Mouse (Mus musculus): Measurements from ENCODE around the gene Zfp459. TPM values are rescaled to one million over a fixed set of nuclear protein-coding genes. Genes with fewer than 3 reads are reported as not detected.
"Not testable (repeated sequence)": the region's sequence is repeated elsewhere in the genome, so short reads cannot be mapped to it uniquely, and the experiment has no call there.

Gene Zfp459
- total RNA-seq (2015; ENCODE audit: low replicate concordance) = 0.42 TPM in 1 of 2 replicates, not detected in the other
- total RNA-seq (2017; ENCODE audit: low replicate concordance) = 1.7 TPM in 2 replicates

DNA sequence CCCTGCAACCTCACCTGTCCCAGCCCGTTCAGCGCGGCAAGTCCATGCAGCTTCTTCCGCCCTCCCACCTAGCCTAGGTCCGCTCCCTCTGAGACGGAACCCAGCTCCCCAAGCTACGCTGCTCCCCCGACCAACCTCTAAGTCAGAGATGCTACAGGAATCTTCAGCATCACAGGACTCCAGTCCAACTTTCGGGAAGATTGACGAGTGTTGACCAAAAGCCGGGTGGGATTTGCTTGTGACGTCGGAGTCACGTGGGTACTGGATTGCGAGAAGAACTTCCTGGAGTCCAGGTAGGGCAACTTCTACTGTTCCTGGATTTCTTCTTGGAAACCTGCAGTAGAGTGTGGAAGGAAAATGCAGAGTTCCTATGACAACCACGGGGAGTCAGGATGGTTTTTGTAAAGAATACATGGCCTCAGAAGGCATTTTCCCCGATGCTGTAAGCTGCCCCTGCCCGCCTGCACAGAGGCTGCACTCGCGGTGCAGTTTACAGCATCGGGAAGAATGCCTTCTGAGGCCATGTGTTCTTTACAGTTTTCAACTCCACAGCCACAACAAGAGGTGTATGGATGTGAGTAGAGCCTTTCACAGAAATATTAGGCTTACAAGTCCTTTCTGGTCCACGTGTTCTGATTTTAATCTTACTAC is at the start of gene Zfp459:
Zfp459 (minus strand) TSS at position 212 of the 651 bp plus-strand sequence.
- no peak for ATAC-seq (replicated peaks; ENCODE audit: low FRiP score, poor library complexity, severe bottlenecking)

DNA sequence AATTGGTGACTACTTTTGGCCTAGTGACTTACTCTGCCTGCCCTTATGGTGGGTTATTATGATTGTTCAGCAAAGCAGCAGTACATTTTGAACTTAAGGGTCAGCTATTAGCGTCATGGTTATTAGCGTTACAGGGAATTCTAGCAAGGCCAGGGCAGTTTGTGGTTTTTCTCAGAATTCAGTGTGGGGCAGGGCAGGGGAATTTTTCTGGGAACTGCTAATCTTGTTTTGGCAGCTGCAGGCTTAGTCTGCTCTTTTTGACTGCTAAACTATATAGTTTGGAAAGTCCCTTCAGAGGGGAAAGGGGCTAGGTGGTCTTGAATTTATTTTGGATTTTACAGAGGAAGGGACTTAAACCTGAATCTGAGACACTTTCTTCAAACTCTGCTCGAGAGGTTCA is 48.1 kb upstream of the Zfp459 start:
- no peak for ATAC-seq (replicated peaks; ENCODE audit: low FRiP score, poor library complexity, severe bottlenecking)

DNA sequence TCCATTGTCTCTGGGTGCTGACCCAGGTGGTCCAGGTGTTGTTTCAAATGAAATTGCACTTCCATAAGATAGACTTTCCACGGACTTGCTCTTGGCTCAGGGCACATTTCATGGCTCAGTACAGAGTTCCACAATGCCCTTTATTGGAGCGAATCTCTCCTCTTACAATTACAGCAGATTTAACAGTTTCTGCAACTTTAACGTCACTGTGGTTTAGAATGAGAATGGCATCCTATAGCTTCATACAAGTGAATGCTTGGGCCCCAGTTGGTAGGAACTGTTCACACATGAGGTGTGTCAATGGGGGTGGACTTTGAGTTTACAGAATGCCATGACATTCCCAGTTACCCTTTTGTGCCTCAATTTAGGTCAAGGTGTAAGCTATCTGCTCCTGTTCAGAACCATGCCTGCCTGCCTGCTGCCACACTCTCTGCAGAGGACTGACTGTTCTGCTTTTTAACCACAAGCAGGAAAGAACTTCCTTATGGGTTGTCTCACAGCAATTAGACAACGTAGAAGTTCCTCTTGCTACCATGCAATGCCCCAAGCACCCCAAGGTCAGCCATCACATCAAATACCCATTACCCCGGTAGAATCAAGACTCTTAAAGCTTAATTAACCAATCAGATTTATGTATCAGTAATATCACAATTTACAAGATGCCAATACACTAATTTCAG is 42.4 kb upstream of the Zfp459 start:
- ATAC-seq (replicated peaks; ENCODE audit: low FRiP score, poor library complexity, severe bottlenecking) = not testable (repeated sequence)

DNA sequence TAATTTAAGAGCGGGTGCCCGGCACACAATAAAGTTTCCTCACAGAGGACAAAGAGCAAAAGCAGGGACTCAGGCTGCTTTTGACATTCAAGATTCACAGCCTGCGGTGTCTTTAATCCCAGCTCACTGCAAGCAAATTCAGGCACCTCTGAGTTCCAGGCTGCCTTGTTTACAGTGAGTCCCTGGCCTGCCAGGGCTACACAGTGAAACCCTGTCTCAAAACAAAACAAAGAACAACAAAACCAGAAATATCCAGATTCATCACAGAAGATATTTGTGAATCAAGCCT is 30.7 kb upstream of the Zfp459 start:
- no peak for ATAC-seq (replicated peaks; ENCODE audit: low FRiP score, poor library complexity, severe bottlenecking)

DNA sequence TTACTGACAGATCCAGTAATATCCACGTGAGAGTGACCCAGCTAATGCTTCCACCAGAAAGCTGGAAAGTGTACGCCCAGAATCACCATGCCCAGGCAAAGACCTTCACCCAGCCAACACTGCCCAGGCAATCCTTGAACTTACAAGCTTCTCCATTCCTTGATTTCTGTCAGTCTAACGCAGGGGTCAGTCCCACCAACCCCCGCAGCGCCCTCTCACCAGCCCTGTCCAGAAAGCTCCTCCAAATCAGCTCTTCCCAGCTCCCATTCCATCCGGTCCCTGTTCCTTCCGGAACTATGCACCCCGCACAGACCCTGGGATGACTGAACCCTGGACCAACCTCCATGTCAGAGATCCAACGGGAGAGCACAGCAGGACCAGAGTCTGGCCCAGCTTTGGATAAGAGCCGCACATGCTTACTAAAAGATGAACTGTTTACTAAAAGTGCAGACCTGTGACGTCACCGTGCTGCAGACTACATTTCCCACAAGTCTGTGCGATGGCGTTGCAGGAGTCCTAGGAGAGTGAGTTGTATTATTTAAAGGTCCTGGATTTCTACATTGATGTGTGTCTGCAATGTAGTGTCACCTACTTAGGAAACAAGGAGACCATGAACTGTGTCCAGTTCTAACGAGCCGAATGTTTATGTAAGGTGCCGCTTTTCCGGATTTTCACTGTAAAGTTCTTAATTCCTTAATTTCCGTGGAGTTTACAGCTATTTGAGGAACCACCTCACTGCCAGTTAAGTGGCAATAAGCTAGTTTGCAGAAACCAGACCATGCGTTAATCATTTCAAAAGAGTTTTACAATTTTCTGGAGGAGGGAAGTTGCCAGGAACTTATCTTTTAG is 30.2 kb upstream of the Zfp459 start, which contains the start of gene Zfp874a:
Zfp874a (minus strand) TSS at position 453 of the 849 bp plus-strand sequence.
- ATAC-seq (replicated peaks; ENCODE audit: low FRiP score, poor library complexity, severe bottlenecking) = peak; percentile 99

DNA sequence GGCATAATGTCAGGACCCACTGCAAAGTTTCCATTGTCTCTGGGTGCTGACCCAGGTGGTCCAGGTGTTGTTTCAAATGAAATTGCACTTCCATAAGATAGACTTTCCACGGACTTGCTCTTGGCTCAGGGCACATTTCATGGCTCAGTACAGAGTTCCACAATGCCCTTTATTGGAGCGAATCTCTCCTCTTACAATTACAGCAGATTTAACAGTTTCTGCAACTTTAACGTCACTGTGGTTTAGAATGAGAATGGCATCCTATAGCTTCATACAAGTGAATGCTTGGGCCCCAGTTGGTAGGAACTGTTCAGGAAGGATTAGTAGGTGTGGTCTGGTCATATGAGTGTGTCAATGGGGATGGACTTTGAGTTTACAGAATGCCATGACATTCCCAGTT is 15.9 kb upstream of the Zfp459 start:
- not testable (repeated sequence) for ATAC-seq (replicated peaks; ENCODE audit: low FRiP score, poor library complexity, severe bottlenecking)

- no peak for ATAC-seq (replicated peaks; ENCODE audit: low FRiP score, poor library complexity, severe bottlenecking)
These were observed 6.9 kb upstream of the Zfp459 start for GRCm38 (mm10) chr13:67428116-67428515.

DNA sequence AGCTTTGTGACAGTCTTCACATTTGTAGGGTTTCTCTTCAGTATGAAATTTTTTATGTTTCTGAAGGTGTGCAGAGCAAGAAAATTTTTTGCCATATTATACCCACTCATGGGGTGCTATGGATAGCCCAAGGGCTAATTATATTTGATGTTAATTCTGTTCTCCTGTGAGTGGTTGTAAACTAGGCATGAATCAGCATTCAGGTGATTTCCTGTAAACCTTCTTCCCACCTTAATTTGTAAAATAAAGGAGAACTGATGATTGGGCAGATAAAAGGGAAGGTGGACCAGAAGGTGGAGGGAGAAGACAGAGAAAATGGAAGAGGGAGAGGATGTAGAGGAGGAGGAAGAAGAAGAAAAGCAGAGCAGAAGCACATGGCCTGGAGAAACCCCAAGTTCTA is 4.5 kb upstream of the Zfp459 start:
- ATAC-seq (replicated peaks; ENCODE audit: low FRiP score, poor library complexity, severe bottlenecking) = not testable (repeated sequence)

DNA sequence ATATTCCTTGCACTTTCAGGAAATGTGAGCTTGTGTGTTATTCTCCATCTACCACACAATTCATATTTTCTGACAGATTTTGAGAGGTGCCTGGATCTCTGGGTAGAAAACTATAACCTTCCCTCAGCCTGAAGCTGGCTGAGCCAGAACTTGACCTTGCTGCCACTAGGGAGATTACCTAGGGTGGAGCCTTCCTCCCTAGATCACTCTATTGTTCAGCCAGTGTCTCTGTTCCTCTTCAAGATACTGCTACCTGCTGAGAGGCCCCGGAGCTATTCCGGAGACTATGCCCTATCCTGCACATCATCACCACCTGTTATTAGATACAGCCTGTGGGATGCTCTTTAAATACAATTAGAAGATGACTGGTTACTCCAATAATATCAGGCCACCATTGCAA is 1.3 kb upstream of the Zfp459 start:
- not testable (repeated sequence) for ATAC-seq (replicated peaks; ENCODE audit: low FRiP score, poor library complexity, severe bottlenecking)

- 0 out of 2 replicates have a peak, but pooled peaks have one; percentile 34 for ATAC-seq (replicated peaks; ENCODE audit: low FRiP score, poor library complexity, severe bottlenecking)
These were observed 536 bp downstream of the Zfp459 start for GRCm38 (mm10) chr13:67420558-67421206.

DNA sequence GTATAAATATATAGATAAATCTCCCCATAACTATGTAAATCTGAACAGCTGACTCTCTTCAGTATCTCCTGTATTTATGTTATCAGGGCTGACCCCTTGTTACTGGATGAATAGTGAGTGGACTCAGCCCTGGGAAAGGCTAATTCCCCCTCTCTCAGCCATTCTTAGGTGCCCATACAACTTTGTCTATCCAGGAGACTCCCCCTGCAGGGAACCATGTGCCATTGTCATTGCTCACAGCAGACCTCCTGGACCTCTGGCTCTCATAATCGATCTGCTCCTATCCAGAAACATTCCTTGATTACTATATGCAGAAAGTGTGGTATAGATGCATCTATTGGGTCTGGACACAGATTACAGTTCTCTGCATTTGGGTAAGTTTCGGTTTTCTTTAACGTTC is 4.4 kb downstream of the Zfp459 start:
- no peak for ATAC-seq (replicated peaks; ENCODE audit: low FRiP score, poor library complexity, severe bottlenecking)

- ATAC-seq (replicated peaks; ENCODE audit: low FRiP score, poor library complexity, severe bottlenecking) = no peak
These were observed 5.5 kb downstream of the Zfp459 start for GRCm38 (mm10) chr13:67415759-67416158.

- ATAC-seq (replicated peaks; ENCODE audit: low FRiP score, poor library complexity, severe bottlenecking) = not testable (repeated sequence)
These were observed 7.6 kb downstream of the Zfp459 start for GRCm38 (mm10) chr13:67413634-67414033.

DNA sequence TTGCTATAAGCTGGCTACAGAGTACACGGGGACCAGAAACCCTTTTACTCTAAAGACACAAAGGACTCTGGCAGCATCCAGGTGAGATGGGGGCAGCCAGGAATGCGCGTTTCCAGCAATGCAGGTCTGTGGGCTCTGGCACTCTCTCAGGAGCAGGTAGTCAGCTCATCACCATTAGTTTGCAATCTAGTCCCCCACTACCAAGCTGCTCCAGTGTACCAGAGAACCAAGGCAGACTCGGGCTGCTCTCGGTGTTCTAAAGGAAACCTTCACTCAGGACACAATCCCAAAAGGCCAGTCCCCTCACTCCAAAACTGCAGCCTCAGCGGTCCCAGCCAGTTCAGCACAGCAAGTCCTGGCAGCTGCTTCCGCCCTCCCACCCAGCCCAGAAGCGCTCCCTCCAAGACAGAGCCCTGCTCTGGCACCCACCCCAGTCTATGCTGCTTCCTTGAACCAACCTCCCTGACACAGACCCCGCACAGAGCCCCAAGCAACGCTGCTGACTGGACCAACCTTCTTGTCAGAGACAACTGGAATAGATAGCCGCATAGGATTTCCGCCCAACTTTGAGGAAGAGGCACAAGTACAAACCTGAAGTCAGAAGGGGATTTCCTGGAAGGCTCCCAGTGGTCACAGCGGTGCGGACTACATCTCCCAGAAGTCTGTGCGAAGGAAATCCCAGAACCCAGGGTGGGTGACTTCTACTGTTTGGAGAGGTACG is 21.9 kb downstream of the Zfp459 start, which contains the start of gene Zfp429:
Zfp429 (minus strand) TSS at position 637 of the 721 bp plus-strand sequence.
- ATAC-seq (replicated peaks; ENCODE audit: low FRiP score, poor library complexity, severe bottlenecking) = 0 out of 2 replicates have a peak, but pooled peaks have one; percentile 49

GRCm38 (mm10) chr13:67376255-67376654 is 45.0 kb downstream of the Zfp459 start:
- ATAC-seq (replicated peaks; ENCODE audit: low FRiP score, poor library complexity, severe bottlenecking) = not testable (repeated sequence)

DNA sequence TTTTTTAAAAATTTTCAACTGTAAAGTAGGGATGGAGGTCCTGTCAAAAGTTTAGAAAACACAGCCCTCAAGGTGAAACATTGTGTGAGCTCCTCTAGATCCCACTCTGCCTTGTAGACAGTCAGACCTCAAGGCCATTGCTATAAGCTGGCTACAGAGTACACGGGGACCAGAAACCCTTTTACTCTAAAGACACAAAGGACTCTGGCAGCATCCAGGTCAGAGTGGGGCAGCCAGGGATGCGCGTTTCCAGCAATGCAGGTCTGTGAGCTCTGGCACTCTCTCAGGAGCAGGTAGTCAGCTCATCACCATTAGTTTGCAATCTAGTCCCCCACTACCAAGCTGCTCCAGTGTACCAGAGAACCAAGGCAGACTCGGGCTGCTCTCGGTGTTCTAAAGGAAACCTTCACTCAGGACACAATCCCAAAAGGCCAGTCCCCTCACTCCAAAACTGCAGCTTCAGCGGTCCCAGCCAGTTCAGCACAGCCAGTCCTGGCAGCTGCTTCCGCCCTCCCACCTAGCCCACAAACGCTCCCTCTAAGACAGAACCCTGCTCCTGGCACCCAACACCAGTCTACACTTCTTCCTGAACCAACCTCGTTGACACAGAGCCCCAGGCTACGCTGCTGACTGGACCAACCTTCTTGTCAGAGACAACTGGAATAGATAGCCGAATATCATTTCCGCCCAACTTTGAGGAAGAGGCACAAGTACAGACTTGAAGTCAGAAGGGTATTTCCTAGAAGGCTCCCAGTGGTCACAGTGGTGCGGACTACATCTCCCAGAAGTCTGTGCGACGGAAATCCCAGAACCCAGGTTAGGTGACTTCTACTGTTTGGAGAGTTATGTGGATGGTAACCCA is 45.9 kb downstream of the Zfp459 start, which contains the start of the genes Gm28041 and Zfp456:
Gm28041 (minus strand) TSS at position 684 of the 862 bp plus-strand sequence.
Zfp456 (minus strand) TSS at position 761 of the 862 bp plus-strand sequence.
- peak; percentile 73 for ATAC-seq (replicated peaks; ENCODE audit: low FRiP score, poor library complexity, severe bottlenecking)

DNA sequence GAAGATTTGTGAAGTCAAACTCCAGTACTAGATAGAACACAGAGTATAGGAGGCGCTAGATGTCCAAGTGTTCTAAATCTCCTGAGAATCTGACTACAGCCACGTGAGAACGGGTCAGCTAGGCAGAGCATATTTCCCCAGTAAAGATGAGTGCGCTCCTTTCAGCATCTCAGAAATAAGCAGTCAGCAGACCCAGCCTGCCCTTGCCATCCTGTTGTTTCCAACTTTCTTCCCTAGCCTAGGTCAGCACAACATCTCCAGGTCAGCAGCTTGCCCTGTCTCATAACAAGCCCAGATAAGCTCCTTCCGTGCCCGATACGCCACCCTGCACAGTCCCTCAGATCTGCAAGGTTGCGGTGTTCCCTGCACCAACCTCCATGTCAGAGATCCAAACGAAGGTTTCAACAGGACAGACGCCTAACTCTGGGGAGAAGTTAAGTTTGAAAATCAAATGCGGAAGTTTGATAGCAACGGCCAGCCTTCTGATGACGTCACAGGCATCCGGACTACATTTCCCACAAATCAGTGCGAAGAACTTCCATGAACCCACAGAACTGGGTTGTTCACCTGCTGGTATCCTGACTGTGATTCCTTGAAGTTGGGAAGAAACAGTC is 61.0 kb downstream of the Zfp459 start, which contains the start of the genes Gm28044 and Zfp953:
Gm28044 (minus strand) TSS at position 406 of the 614 bp plus-strand sequence.
Zfp953 (minus strand) TSS at position 475 of the 614 bp plus-strand sequence.
- peak; percentile 97 for ATAC-seq (replicated peaks; ENCODE audit: low FRiP score, poor library complexity, severe bottlenecking)

All from erythroblast, adult 5-6 weeks (primary cell).